Mouse (Mus musculus): ENCODE results near the gene Gap43. TPM values are rescaled to one million over a fixed set of nuclear protein-coding genes. Genes with fewer than 3 reads are reported as not detected.
"Not testable (repeated sequence)": the region's sequence is repeated elsewhere in the genome, so short reads cannot be mapped to it uniquely, and the experiment has no call there.

Gene Gap43
- polyA plus RNA-seq, 1 experiment = 0.70 TPM

DNA sequence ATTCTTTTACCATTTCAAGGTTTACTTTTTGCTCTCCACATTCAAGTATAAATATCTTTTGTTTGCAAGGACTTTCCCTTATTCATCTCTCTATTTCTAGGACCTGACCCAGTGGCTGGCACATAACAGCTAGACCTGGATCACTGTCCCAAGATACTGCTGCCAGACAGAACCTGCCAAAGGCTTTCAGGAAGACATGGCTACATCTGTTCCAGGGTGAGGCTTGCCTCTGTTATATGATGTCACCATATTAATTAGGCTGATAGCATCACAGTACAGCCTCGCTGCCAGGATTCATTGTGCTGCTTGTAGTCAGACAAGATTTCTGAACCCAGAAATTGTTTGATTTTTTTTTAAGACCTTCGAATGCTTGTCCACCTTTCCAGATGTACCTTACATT, 9.6 kb upstream of the Gap43 start:
- Histone ChIP-seq H3K27me3 (replicated peaks; ENCODE audit: control insufficient read depth, insufficient read depth, low read length) (no peaks in the 10 kb centered on the region), H3K4me1 (ENCODE audit: control insufficient read depth, insufficient read depth, low read length) (no peaks in the 10 kb centered on the region), H3K36me3 (ENCODE audit: control insufficient read depth, insufficient read depth, low read length) (no peaks in the 10 kb centered on the region), H3K27ac (ENCODE audit: insufficient read depth, low read depth, low read length) (no peak overlapping the region), H3K4me3 (ENCODE audit: insufficient read depth, low read depth, low read length) (no peak overlapping the region)
- no peak for DNase-seq
- 88% methylated on average over 2 of the region's 2 CpGs for WGBS
- TF ChIP-seq CTCF (conservative IDR thresholded peaks at IDR 0.05; ENCODE audit: insufficient read depth, insufficient read length, low read depth, low read length) (no peak), POLR2A (IDR thresholded peaks at IDR 0.05; ENCODE audit: low read depth, low read length) (no peak)

GRCm38 (mm10) chr16:42340865-42341264, 414 bp upstream of the Gap43 start:
- not testable (repeated sequence) for H3K27ac ChIP-seq (ENCODE audit: insufficient read depth, low read depth, low read length); H3K36me3 ChIP-seq (ENCODE audit: control insufficient read depth, insufficient read depth, low read length); H3K4me3 ChIP-seq (ENCODE audit: insufficient read depth, low read depth, low read length); H3K4me1 ChIP-seq (ENCODE audit: control insufficient read depth, insufficient read depth, low read length); DNase-seq; H3K27me3 ChIP-seq (replicated peaks; ENCODE audit: control insufficient read depth, insufficient read depth, low read length)
- 25% methylated on average over 2 of the region's 3 CpGs for WGBS

GRCm38 (mm10) chr16:42339512-42339911, 939 bp downstream of the Gap43 start:
- TF ChIP-seq POLR2A (IDR thresholded peaks at IDR 0.05; ENCODE audit: low read depth, low read length) = no peak
- Histone ChIP-seq H3K36me3 (ENCODE audit: control insufficient read depth, insufficient read depth, low read length) (no peaks in the 10 kb centered on the region), H3K4me3 (ENCODE audit: insufficient read depth, low read depth, low read length) (no peak overlapping the region), H3K4me1 (ENCODE audit: control insufficient read depth, insufficient read depth, low read length) (no peaks in the 10 kb centered on the region), H3K27ac (ENCODE audit: insufficient read depth, low read depth, low read length) (no peak overlapping the region), H3K27me3 (replicated peaks; ENCODE audit: control insufficient read depth, insufficient read depth, low read length) (no peaks in the 10 kb centered on the region; the same call in 1 of the 2 replicates)
- DNase-seq = no peak
- under 1% methylated on average over 10 of the region's 10 CpGs for WGBS

DNA sequence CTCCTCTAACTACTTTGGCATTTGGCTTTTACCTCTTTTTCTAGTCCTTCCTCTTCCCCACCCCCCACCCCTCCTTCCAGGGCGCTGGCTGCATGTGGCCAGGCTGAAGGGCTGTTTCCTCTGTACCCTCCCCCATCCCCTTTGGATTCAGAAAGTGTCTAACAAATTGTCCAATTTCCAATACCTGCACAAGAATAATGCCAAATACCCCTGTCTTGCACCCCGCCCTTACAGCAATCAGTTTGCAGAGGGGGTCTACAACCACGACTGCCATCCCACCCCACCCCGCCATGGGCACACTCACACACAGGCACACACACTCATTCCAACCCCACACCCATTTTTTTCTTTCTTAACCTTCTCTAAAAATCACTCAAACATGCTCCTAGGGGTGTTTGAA, 1.5 kb downstream of the Gap43 start:
- no peak for DNase-seq
- Histone ChIP-seq H3K4me1 (ENCODE audit: control insufficient read depth, insufficient read depth, low read length) (no peaks in the 10 kb centered on the region), H3K4me3 (ENCODE audit: insufficient read depth, low read depth, low read length) (no peak overlapping the region), H3K27me3 (replicated peaks; ENCODE audit: control insufficient read depth, insufficient read depth, low read length) (no peaks in the 10 kb centered on the region; the same call in 1 of the 2 replicates), H3K36me3 (ENCODE audit: control insufficient read depth, insufficient read depth, low read length) (no peaks in the 10 kb centered on the region), H3K27ac (ENCODE audit: insufficient read depth, low read depth, low read length) (no peak overlapping the region)
- no peak for TF ChIP-seq CTCF (conservative IDR thresholded peaks at IDR 0.05; ENCODE audit: insufficient read depth, insufficient read length, low read depth, low read length)
- no peak for TF ChIP-seq POLR2A (IDR thresholded peaks at IDR 0.05; ENCODE audit: low read depth, low read length)
- 11% methylated on average over 4 of the region's 4 CpGs for WGBS

GRCm38 (mm10) chr16:42338342-42338741, 2.1 kb downstream of the Gap43 start:
- DNase-seq = no peak
- no peaks in the 10 kb centered on the region for H3K36me3 ChIP-seq (ENCODE audit: control insufficient read depth, insufficient read depth, low read length)
- H3K4me3 ChIP-seq (ENCODE audit: insufficient read depth, low read depth, low read length) = no peak overlapping the region
- no peak overlapping the region for H3K27ac ChIP-seq (ENCODE audit: insufficient read depth, low read depth, low read length)
- TF ChIP-seq CTCF (conservative IDR thresholded peaks at IDR 0.05; ENCODE audit: insufficient read depth, insufficient read length, low read depth, low read length) (no peak), POLR2A (IDR thresholded peaks at IDR 0.05; ENCODE audit: low read depth, low read length) (no peak)
- WGBS = 14% methylated on average over 4 of the region's 4 CpGs
- no peaks in the 10 kb centered on the region; the same call in 1 of the 2 replicates for H3K27me3 ChIP-seq (replicated peaks; ENCODE audit: control insufficient read depth, insufficient read depth, low read length)
- H3K4me1 ChIP-seq (ENCODE audit: control insufficient read depth, insufficient read depth, low read length) = no peaks in the 10 kb centered on the region

DNA sequence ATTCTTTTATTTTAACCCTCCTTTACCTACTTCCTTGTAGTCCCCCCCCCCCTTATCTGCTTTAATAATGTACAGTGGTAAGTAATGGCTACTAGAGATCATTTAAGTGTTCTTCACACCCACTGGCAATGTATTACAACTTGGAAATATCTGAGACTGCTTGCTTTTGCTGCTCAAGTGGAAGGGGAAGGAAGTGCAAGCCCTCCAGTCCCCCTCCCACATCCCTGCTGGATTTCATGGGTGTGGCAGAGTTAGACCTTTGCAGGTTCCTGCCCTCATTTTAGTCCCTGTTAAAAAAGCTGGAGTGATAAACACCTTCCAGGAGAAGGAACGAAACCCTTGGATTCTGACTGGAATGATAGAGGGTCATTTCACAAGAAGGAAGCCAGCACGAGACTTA, 2.8 kb downstream of the Gap43 start:
- DNase-seq = no peak
- 29% methylated on average over 2 of the region's 2 CpGs for WGBS
- Histone ChIP-seq H3K27me3 (replicated peaks; ENCODE audit: control insufficient read depth, insufficient read depth, low read length) (no peaks in the 10 kb centered on the region; the same call in 1 of the 2 replicates), H3K4me1 (ENCODE audit: control insufficient read depth, insufficient read depth, low read length) (no peaks in the 10 kb centered on the region), H3K4me3 (ENCODE audit: insufficient read depth, low read depth, low read length) (no peak overlapping the region), H3K36me3 (ENCODE audit: control insufficient read depth, insufficient read depth, low read length) (no peaks in the 10 kb centered on the region), H3K27ac (ENCODE audit: insufficient read depth, low read depth, low read length) (no peak overlapping the region)
- TF ChIP-seq POLR2A (IDR thresholded peaks at IDR 0.05; ENCODE audit: low read depth, low read length) (no peak), CTCF (conservative IDR thresholded peaks at IDR 0.05; ENCODE audit: insufficient read depth, insufficient read length, low read depth, low read length) (no peak)

DNA sequence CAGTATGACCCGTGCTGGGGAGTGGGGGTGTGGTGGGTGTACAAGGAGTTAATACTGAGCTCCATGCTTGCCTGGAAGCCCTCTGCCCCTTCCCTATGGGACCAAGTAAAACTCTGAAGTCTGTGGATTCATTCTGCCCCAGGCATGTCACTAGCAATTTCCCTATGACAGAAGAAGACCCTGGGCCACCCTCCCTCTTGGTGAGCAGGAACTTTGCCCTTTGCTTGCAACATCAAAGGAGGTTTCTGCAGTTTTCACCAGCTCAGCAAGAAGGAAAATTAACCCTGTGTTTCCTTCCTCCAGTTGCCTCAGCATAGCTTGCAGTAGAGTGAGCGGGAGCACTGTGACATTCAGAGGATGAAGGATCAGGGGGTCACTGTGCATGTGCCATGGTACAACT, 3.8 kb downstream of the Gap43 start:
- WGBS = 45% methylated on average over 2 of the region's 2 CpGs
- no peak overlapping the region for H3K27ac ChIP-seq (ENCODE audit: insufficient read depth, low read depth, low read length)
- no peak overlapping the region for H3K4me3 ChIP-seq (ENCODE audit: insufficient read depth, low read depth, low read length)
- H3K36me3 ChIP-seq (ENCODE audit: control insufficient read depth, insufficient read depth, low read length) = no peaks in the 10 kb centered on the region
- no peak for DNase-seq
- TF ChIP-seq CTCF (conservative IDR thresholded peaks at IDR 0.05; ENCODE audit: insufficient read depth, insufficient read length, low read depth, low read length) = no peak
- TF ChIP-seq POLR2A (IDR thresholded peaks at IDR 0.05; ENCODE audit: low read depth, low read length) = no peak
- no peaks in the 10 kb centered on the region; the same call in 1 of the 2 replicates for H3K27me3 ChIP-seq (replicated peaks; ENCODE audit: control insufficient read depth, insufficient read depth, low read length)
- no peaks in the 10 kb centered on the region for H3K4me1 ChIP-seq (ENCODE audit: control insufficient read depth, insufficient read depth, low read length)

DNA sequence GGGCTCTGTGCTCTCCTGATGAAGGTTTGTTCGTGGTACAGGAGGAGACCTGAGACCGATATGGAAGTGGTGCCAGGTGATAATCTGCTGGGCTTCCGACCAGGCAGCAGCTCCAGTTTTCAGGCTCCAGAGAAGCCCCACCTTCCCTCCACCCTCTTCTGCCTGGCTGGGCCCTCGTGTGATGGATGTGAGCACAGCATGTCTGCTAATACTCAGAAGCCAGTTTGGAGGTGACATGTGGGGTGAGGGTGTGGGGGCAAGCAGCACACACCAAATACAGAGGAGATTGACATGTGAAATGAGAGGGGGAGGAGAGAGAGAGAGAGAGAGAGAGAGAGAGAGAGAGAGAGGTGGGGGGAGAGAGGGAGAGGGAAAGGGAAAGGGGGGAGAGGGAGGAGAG, 8.1 kb downstream of the Gap43 start:
- no peak overlapping the region for H3K4me3 ChIP-seq (ENCODE audit: insufficient read depth, low read depth, low read length)
- TF ChIP-seq CTCF (conservative IDR thresholded peaks at IDR 0.05; ENCODE audit: insufficient read depth, insufficient read length, low read depth, low read length) (no peak), POLR2A (IDR thresholded peaks at IDR 0.05; ENCODE audit: low read depth, low read length) (no peak)
- H3K27ac ChIP-seq (ENCODE audit: insufficient read depth, low read depth, low read length) = no peak overlapping the region
- no peaks in the 10 kb centered on the region for H3K36me3 ChIP-seq (ENCODE audit: control insufficient read depth, insufficient read depth, low read length)
- no peak for DNase-seq
- H3K27me3 ChIP-seq (replicated peaks; ENCODE audit: control insufficient read depth, insufficient read depth, low read length) = no peaks in the 10 kb centered on the region
- H3K4me1 ChIP-seq (ENCODE audit: control insufficient read depth, insufficient read depth, low read length) = no peaks in the 10 kb centered on the region
- WGBS = 45% methylated on average over 4 of the region's 4 CpGs

All from kidney, adult 2 months (tissue).